Mouse (Mus musculus): Measurements from ENCODE around the gene Ppard. TPM values are rescaled to one million over a fixed set of nuclear protein-coding genes. Genes with fewer than 3 reads are reported as not detected.
"Not testable (repeated sequence)": the region's sequence is repeated elsewhere in the genome, so short reads cannot be mapped to it uniquely, and the experiment has no call there.

Ppard gene
- total RNA-seq (2021), result 10 to 100 TPM; 19.9 to 22.9 TPM

DNA sequence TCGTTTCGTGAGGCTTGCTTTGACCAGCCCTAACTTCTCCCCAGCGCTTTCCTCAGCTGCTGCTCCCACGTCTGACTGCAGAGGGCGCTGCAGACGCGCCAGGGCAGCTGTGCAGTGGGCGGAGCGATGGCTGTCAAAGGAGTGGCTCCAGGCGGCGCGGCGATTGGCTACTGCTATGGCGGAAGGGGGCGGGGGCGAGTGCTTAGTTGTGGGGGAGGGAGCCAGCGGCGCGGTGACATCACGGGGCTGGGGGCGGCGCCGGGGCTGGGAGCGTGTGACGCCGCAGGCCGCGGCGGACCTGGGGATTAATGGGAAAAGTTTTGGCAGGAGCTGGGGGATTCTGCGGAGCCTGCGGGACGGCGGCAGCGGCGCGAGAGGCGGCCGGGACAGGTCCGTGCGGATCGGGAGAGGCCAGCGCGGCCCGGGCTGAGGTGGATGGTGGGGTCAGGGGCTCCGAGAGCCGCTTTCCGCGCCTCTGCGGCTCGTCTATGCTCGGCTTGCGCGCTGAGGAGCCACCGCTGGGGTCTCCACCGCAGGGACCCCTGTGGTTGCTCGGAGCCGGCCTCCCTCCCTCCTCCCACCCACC lies at the start of gene Ppard:
Ppard (plus strand) TSS at position 226 of the 586 bp plus-strand sequence.
- peak; percentile 96 to 99 for DNase-seq (ENCODE audit: extremely low spot score in 1 of 2, low spot score in 1 of 2)

DNA sequence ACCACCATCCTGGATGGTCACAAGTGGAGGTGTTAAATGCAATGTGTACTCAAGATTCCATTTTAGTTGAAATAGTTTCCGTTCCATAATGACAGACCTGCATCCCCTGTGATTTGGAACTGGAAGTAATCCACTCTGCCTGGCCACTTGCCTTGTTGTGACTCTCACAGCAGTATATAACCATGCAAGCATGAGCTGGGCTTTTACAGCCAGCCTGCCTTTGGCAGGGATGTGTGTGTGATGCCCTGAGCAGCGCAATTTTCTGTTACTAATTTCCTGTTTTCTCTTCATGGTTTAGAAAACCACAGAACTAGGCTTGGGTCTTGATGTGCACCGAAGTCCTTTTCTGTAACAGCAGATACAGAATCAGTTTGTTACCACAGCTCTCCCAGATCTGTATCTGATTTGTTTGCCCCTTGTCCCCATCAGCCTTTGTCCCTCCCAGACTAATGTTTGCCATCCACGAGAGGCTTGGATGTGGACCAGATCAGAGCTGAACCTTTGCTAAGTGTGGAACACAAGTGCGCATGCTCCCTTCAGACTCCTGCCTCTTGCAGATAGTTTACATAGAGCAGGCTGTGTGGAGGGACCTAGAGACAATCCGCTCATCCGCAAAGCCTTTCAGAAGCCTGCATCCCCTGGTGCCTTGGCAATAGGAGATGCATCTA lies 47.4 kb upstream of the Ppard start:
- DNase-seq (ENCODE audit: extremely low spot score in 1 of 2, low spot score in 1 of 2), result no peak

DNA sequence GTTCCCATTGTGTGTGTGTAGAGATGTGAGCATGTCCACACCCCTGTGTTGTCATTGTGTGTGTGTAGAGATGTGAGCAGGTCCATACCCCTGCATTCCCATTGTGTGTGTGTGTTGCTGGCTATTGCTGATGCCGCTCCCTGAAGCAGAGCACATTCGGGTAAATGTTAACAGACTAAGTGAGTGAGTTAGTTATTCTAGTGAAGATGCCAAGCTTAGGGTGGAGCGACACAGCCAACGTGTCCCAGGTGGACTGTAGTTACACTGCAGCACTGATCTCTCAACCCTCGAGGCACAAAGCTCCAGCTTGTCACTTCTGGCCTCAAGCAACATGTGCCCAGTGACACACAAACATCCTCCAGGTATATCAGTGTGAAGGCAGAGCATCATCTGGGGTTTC lies 44.2 kb upstream of the Ppard start:
- DNase-seq (ENCODE audit: extremely low spot score in 1 of 2, low spot score in 1 of 2), result no peak

DNA sequence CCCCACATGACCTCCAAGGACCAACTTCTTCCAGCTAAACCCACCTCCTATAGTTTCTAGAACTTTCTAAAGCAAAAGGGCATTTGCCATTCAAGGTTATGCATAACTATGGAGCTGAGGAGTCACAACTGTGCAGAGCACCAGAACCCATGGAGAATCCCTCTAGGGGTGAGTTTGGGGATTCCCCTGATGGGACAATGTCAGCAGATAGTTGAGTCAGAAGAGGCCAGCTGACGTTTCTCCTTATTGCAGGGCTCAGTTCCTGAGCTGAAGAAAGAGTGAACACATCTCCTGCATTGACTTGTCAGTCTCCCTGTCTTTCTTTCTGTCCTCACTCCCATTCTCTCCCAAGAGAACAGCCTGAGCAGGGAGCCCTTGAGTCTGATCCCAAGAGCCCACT lies 39.7 kb upstream of the Ppard start:
- no peak for DNase-seq (ENCODE audit: extremely low spot score in 1 of 2, low spot score in 1 of 2)

DNA sequence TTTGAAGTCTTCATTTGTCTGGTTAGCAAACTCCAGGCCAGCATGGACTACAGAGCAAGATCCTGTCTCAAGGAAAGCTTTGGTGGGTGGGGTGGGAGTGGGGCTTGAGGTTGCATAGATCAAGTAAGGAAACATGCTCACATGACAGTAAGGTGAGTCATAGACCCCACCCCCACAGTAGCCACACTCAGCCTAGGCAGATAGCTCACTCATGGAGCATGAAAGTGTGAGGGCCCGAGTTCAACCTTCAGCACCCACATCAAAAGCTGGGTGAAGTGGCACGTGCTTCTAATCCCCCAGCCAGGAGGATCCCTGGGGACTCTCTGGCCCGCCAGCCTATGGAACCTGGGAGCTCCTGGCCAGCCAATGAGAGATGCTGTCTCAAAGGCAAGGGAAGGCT lies 38.9 kb upstream of the Ppard start:
- no peak for DNase-seq (ENCODE audit: extremely low spot score in 1 of 2, low spot score in 1 of 2)

DNA sequence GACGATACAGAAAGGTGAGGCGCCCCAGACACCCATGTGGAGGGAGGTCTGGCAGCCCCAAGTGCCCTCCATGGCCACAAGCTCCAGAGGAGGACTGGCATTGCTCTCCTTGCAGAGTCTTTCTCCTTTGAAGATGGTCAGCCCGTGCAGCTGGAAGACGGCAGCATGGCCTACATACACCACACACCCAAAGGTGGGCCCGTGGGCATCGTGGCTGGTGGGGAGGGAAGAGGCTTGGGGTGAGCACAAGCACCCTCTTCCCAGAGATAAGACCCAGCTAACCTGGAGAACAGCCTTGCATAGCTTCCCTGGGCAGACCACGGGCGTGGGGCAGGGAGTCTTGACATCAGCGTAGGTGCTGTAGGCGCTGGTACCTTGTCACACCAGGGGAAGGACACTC lies 37.5 kb upstream of the Ppard start:
- DNase-seq (ENCODE audit: extremely low spot score in 1 of 2, low spot score in 1 of 2), result no peak

DNA sequence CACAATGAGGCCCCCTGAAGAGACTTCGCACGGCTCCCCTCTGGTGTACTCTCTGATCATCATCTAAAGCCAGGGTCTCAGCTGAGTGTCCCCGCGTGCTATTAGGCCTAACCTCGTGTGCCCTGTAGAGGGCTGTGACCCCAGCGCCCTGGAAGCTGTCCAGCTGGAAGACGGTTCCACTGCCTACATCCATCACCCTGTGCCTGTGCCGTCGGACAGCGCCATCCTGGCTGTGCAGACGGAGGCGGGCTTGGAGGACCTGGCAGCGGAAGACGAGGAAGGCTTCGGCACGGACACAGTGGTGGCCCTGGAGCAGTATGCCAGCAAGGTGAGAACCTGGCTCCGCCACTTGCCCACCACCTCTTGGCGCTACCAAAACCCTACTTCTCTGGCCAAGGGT lies 34.9 kb upstream of the Ppard start:
- DNase-seq (ENCODE audit: extremely low spot score in 1 of 2, low spot score in 1 of 2), result no peak

DNA sequence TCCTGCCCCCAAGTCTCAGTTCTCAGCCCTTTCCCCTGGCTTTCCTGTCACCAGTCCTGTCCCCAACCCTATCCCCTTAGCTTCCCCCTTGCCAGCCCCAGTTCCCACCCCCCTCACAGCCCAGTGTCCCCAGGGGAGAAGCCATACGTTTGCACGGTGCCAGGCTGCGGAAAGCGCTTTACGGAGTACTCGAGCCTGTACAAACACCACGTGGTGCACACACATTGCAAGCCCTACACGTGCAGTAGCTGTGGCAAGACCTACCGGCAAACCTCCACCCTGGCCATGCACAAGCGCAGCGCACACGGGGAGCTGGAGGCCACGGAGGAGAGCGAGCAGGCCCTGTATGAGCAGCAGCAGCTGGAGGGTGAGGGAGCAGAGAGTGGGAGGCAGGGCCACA lies 30.5 kb upstream of the Ppard start:
- no peak for DNase-seq (ENCODE audit: extremely low spot score in 1 of 2, low spot score in 1 of 2)

DNA sequence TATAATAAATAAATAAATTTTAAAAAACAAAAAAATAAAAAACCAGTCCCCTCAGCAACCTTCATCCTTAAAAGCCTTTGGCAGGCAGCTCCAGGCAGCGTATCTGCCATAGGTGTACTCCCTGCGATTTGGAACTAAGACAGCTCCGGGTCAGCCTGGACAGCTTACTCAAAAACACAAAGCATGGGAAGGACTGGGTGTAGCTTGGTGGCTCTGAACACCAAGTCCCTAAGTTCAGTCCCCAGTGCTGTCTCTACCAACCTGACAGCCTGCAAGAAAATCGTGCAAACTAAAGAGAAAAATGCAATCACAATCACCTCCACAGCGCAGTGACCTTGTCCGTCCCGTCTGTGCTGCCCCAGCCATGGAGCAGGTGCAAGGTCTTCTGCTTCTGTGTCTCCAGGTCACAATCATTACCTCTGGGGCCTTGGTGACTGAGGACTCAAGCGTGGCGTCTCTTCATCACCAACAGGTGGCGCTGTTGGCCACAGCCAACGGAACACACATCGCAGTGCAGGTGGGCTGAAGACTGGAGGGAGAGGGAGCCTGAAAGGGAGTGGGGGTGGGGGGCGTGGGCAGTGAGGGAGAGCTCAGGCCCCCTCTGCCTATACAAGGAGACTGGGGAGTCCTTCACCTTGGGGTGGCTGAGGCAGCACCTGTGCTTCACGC lies 28.3 kb upstream of the Ppard start:
- DNase-seq (ENCODE audit: extremely low spot score in 1 of 2, low spot score in 1 of 2), result peak in 1 of 2 experiments; percentile 52

DNA sequence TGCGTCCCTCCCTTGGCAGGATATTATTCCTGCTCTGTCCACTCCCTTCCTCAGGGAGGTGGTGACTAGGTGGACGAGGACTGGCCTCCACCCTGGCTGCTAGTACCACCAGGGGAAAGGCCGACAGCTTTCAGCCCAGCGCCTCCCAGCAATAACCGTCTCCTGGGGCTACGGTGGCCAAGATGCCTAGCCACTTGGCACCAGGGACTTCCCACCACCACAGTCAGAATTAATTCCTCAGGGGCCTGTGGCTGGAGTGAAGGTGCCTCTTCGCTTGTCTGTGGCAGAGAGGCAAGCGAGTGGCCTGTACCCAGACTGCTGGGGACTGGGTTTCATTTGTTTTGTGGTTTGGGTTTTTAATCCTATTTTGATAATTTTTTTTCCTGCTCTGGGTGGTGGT lies 27.1 kb upstream of the Ppard start:
- DNase-seq (ENCODE audit: extremely low spot score in 1 of 2, low spot score in 1 of 2), result no peak

DNA sequence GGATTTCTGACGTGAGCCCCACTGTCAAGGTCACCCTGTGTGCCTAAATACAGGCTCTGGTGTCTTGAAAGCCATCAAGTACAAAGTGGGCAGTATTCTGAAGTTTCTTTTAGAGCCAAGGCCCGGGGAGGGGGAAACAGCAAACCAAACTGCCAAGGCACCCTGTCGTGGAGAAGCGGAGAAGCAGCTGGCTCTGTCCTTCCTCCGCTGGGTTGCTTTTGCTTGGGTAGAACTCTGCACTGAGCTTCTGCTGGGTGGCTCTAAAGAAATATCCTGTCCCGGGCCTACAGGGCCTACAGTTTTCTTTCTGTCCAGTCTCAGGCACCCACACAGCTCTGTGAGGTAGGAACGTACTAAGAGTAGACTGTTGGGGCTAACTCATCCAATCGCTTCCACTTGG lies 25.4 kb upstream of the Ppard start:
- DNase-seq (ENCODE audit: extremely low spot score in 1 of 2, low spot score in 1 of 2), result no peak

DNA sequence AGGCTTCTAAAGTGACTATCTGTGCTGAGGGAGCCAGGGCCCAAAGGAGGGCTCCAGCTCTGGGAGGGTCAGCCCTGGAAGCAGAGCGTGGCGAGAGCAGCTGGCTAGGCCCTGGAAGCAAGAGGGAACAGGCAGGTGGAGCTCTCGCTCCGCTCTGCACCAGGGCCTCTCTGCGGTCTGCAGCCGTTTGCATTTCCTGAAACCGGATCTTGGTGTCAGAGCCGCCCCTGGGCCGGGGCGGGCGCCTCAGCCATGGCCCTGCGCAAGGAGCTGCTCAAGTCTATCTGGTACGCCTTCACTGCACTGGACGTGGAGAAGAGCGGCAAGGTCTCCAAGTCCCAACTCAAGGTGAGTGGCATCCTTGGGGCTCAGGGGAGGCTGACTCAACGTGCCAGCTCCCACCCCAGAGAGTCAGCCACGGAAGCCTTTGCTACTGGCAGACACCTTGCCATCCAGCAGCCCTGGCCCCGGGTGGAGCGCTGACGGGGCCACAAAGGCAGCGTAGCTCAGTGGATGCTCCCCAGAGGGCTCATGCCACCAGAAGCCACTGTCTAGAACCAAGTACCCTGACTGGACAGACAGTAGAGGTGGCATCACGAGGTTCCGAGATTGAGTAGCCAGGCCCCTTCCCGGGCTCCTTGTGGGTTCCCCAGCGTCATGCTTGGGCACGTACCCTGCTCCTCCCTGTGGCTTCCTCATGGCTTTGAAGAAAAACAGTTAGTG lies 24.7 kb upstream of the Ppard start, which contains the start of gene Def6:
Def6 (plus strand) TSS at position 188 of the 723 bp plus-strand sequence.
- DNase-seq (ENCODE audit: extremely low spot score in 1 of 2, low spot score in 1 of 2), result peak in 1 of 2 experiments; percentile 32

DNA sequence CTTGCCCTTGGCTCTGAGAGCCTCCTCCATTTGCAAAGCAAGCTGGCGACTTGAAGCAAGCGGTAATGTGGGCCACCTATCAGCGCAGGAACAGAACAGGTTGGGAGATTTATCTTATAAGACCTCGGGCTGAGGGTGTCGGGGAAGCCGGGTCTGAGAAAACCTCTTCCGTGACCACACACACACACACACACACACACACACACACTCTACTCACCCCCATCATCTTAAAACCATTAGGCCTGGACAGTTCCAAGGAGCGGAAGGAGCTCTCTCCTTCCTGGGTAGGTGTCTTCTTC lies 24.2 kb upstream of the Ppard start:
- DNase-seq (ENCODE audit: extremely low spot score in 1 of 2, low spot score in 1 of 2), result no peak

DNA sequence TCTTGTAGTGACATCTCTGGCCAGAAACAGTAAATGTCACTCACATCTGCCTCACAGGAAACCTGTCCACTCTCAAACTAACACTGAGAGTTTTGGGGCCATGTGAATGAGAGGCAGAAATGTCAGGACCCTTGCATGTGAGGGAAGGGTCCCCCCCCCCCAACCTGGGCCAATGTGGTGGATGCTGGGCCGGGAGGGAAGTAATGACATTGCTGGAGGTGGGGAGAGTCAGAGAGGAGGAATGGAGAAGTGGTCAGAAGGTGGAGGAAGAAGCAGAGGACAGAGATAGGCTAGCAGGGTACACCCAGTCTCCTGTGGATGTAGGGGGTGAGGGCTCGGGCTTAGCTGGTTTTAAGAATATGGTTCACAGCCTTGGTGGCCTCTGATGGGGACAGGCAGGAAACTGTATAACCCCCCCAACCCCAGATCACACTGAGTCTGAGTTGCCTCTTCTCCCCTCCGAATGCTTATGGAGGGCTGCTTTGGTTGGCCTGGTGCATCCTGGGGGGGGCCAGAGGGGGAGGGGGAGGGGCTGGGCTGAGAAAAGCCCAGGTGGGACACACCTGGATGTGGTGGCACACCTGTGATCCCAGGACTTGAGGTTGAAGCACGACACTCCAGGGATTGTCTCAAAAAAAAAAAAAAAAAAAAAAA lies 22.9 kb upstream of the Ppard start:
- DNase-seq (ENCODE audit: extremely low spot score in 1 of 2, low spot score in 1 of 2), result no peak

DNA sequence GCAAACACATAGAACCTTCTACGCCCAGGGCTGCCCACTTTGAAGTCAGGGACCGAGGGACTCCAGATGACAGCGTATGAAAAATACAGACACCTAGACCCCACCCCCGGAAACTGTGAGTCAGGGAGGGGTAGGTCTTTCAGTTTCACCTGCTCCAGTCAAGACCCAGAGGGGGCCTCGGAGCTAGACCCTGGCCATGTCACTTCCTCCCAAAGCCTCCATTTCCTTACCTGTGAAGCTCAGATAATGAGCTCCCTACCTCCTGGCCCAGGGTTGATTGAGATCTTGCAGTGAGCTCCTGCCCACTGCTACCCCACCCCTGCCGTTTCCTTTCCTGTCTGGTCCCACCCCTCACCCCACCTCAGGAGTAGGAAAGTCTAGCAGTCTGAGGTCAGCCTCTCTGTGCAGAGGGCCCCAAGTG lies 20.6 kb upstream of the Ppard start:
- DNase-seq (ENCODE audit: extremely low spot score in 1 of 2, low spot score in 1 of 2), result no peak

DNA sequence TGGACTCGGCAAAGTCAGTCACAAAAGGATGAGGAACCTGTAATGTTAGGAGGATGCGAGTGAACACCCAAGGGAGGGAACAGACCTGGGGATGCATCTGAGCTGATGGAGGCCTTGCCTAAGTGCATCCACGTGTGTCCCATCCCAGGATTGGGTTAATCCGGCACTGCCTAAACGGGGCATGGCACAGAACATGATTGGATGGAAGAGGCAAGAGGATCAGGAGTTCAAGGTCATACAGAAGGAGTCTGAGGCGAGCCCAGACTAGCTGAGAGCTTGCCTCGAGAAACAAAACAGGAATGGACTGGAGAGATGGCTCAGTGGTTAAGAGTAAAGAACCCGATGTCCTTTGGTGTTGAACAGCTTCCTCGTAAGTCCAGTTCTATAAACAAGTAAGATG lies 20.1 kb upstream of the Ppard start:
- no peak for DNase-seq (ENCODE audit: extremely low spot score in 1 of 2, low spot score in 1 of 2)

DNA sequence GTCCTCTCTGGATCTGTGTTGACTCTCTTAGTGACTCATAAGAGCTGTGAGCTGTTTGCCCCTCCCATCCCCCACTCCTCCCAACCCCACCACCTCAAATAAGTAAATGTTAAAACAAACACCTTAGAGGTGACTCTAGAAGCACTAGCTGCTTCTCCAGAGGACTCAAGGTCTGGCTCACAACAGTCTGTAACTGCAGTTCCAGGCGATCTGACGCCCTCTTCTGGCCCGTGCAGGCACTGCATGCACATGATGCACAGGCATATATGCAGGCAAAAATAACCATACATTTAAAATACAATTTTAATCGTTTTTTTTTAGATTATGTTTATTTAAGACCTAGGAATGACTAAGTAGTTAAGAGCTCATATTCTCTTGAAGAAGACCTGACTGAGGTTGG lies 19.3 kb upstream of the Ppard start:
- DNase-seq (ENCODE audit: extremely low spot score in 1 of 2, low spot score in 1 of 2), result no peak

DNA sequence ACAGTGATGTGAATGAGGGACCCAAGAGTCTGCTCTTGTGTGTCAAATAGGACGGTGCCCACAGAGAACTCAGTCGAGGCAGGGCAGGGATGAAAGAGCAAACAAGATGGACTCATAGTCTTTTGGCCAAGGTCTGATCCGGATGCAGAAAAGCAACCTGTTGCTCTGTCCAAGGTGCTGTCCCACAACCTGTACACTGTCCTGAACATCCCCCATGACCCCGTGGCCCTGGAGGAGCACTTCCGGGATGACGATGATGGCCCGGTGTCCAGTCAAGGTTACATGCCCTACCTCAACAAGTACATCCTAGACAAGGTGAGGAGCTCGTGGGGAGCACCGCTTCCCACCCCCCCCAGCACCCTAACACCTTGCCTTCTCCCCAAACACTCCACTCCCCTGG lies 15.7 kb upstream of the Ppard start:
- DNase-seq (ENCODE audit: extremely low spot score in 1 of 2, low spot score in 1 of 2), result no peak

DNA sequence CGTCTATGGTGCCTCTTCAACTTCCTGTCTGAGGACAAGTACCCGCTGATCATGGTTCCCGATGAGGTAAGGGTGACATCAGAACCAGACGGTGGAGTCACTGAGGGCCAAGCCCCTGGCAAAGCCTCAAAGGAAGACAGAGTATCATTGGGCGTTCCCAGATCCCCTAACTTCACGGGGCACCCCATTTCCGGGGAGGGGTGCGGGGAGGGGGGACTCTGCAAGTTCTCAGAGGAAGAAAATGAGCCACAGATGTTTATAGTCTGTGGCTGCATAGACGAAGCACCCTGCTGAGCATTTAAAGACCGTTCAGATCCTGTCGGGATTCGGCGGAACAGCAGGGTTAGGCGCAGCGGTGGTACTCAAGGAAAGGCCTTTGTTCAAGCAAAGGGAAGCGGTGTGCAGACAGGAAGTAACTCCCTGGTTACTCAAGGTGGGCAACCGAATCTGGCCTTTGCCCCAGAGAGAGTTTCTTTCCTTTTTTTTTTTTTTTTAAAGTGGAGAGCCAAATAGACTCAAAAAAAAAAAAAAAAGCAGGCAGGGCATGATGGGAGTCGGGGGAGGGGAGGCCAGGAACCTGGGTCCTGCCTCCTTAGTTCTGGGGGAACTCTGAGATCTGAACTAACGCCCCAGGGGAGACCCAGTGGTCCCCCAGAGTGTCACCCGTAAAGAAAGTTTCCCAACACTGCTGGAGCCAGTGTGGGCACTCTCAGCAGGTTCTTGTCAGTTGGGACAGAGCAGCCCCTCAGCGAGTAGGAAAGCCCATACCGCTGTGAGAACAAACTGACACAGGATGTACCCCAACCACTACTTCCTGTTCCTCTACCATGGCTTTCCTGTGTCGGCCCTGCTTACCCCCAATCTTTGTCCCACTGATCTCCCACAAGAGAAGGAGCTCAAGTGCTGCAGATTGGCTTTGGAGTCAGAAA lies 14.5 kb upstream of the Ppard start:
- no peak for DNase-seq (ENCODE audit: extremely low spot score in 1 of 2, low spot score in 1 of 2)

DNA sequence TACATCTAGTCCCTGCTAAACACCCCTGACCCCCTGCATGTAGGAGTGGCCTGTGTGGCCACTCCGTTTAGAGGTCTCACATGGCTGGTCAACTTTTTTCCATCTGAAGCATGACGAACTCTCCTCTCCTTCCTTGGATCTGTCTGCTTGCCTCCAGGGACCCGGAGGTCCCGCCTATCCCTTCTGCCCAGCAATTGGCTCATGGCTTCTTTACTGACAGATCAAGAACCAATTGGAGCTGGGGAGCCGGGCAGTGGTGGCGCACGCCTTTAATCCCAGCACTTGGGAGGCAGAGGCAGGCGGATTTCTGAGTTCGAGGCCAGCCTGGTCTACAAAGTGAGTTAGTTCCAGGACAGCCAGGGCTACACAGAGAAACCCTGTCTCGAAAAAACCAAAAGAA lies 10.0 kb upstream of the Ppard start:
- DNase-seq (ENCODE audit: extremely low spot score in 1 of 2, low spot score in 1 of 2), result not testable (repeated sequence)
